Mouse (Mus musculus): ENCODE results near the gene Fam98a.
A peak's percentile ranks its signal among the peaks of the same experiment; 100 is the strongest.

Gene Fam98a

GRCm38 (mm10) chr17:75521236-75521842 lies 30.4 kb downstream of the Fam98a start:
- DNase-seq, result no peak

- no peak for DNase-seq
These were observed 32.4 kb downstream of the Fam98a start for GRCm38 (mm10) chr17:75519239-75519900.

GRCm38 (mm10) chr17:75518181-75518901 lies 33.4 kb downstream of the Fam98a start:
- no peak for DNase-seq

- DNase-seq, result no peak
These were observed 35.2 kb downstream of the Fam98a start for GRCm38 (mm10) chr17:75516591-75516990.

GRCm38 (mm10) chr17:75509257-75509656 lies 42.5 kb downstream of the Fam98a start:
- no peak for DNase-seq

GRCm38 (mm10) chr17:75506708-75507641 lies 44.8 kb downstream of the Fam98a start:
- DNase-seq, result no peak

- no peak for DNase-seq
These were observed 45.6 kb downstream of the Fam98a start for GRCm38 (mm10) chr17:75506097-75506675.

- no peak for DNase-seq
These were observed 46.7 kb downstream of the Fam98a start for GRCm38 (mm10) chr17:75505053-75505452.

GRCm38 (mm10) chr17:75503031-75503430 lies 48.7 kb downstream of the Fam98a start:
- no peak for DNase-seq

- DNase-seq, result peak in 1 of 2 experiments; percentile 9
These were observed 53.5 kb downstream of the Fam98a start for GRCm38 (mm10) chr17:75498241-75498651.

- DNase-seq, result no peak
These were observed 56.5 kb downstream of the Fam98a start for GRCm38 (mm10) chr17:75495213-75495612.
